Mouse (Mus musculus) skeletal muscle tissue, adult 2 months (tissue): Measurements from ENCODE around the gene Spem1.
"Not testable (repeated sequence)": the region's sequence is repeated elsewhere in the genome, so short reads cannot be mapped to it uniquely, and the experiment has no call there.

Experiments used
- DNase-seq: peaks from one replicate; pipeline ENCODE4 v3.0.0-alpha.2; 2012; ENCODE audit warnings: low read depth, low spot score

The Spem1 gene

DNA sequence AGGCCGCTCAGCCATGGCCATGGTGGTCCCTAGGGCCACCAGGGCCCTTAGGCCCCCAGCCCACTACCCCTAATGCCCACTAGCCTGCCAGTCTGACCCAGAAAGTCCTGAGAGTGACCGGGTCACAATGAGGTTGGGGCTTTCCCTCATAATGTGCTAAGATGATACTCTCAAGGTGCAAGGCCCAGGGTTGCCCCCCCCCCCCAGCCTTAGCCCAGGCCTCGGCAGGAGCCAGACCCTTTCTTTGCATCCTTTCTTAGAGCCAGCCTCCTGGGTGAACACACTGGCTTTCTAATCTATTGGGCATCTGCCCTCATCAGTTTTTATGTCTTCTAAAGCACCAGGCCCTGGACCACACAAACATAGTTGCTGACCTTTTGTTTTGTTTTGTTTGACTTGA lies at the start of gene Spem1:
Spem1 (minus strand) TSS at position 101 of the 400 bp plus-strand sequence.
- DNase-seq: no peak

DNA sequence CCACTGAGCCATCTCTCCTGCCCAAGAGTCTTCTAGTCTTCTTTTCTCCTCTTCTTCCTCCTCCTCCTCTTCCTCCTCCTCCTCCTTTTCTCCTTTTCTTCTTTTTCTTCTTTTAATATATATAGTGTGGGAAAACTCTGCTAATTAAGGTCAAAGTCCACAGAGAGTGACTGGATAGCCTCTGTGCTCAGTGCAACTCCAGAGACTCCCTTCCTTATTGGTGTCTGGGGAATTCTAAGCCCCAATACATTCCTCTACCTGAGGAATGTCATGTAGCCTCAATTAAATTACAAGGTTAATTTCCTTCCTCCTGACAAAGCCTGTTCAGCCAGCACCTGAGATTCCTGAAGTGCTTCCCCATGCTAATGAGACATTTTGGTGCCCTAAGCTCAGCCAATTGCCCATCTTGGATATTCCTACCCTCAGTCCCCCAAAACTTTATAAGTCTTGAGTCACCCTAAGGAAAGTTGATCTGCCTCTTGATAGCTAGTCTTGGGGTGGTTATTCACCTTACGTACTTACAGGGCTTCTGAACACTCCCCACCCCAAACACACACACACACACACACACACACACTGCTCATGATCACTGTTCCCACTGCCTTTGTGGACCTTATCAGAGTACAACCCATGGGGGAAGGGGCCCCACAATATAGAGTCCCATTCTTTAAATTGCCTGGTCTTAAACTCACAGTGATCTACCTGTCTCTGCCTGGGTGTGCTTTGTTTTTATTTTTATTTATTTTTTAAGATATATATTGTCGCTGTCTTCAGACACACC lies 48.5 kb upstream of the Spem1 start:
- no peak for DNase-seq

DNA sequence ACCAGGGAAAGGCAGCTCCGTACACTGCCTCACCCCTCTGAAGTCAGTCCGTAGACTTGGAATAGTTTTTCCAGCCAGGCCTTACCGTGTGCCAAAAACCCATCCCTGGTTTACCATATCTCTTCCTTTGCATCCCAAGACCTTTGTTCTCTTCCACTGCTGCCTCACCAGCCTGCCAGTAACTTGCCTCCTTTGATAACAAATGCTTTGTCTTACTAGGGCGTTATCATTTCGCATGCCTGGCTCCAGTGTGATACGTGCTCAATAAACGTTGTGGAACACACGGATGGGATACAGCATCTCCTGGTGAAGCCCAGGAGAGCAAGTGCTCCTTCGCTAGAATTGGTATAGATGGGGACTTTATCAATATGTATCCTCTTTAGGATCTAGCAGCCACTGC lies 45.4 kb upstream of the Spem1 start:
- no peak for DNase-seq

DNA sequence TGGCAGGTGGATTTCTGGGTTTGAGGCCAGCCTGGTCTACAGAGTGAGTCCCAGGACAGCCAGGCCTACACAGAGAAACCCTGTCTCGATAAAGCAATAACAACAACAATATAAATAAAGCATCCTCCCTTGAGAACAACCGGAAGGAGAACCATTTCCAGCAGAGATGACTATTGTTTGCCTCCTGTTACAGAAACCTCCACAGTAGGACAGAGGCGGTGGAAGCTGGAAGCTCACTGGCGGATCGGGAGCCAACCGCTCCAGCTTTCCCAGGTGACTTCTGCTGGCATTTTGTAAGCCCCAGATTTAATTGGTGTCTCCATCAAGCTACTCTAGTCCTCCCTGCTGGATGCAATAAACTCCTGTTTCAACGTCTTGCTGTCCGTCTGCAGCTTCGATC lies 43.6 kb upstream of the Spem1 start:
- no peak for DNase-seq

DNA sequence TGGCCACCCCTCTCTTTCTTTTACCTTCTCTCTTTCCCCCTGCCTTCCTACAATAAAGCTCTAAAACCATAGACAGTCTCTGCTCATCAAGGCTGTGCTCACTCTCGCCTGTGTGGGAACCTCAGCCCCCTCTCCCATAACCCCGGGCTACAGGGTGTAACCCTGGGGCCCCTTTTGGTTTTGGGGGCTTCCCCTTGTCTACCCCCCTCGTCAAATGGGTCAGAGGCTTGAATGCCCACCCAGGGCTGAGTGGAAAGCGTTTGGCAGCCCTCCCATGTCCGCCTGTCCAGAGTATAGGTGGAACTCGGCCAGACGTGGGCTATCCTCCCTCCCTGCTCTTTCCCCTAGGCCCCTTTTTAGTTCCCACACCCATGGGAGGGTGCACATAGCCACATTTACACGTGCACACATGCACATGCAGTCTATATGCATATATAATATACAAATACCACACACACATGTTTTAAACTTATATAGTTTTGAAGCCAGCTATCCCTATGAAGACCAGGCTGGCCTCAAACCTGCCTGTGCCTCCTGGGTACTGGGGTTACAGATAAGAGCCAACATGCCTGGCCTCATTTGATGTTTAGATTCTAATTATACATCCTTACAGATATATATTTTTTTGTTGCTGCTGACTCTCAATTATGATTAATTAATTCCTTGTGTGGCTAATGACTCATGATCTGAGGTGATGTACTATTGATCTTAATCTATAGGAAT lies 42.3 kb upstream of the Spem1 start:
- DNase-seq: no peak

DNA sequence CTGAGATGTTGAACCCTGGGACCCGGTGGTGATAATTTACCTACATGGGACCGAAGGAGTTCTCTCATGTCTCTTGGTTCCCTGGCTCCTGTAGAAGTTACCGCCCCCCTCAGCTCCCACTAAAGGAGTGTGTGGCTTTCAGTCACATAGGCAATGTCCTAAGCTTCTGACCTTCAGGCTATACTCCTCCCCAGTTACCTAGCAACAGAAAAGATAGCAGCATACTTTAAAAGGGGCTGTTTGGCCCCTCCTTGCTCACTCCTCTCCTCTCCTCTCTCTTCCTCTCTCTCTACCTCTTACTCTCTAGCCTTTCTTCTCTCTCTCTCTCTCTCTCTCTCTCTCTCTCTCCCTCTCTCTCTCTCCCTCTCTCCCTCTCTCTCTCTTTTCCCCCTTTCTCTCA lies 41.7 kb upstream of the Spem1 start:
- DNase-seq: not testable (repeated sequence)

DNA sequence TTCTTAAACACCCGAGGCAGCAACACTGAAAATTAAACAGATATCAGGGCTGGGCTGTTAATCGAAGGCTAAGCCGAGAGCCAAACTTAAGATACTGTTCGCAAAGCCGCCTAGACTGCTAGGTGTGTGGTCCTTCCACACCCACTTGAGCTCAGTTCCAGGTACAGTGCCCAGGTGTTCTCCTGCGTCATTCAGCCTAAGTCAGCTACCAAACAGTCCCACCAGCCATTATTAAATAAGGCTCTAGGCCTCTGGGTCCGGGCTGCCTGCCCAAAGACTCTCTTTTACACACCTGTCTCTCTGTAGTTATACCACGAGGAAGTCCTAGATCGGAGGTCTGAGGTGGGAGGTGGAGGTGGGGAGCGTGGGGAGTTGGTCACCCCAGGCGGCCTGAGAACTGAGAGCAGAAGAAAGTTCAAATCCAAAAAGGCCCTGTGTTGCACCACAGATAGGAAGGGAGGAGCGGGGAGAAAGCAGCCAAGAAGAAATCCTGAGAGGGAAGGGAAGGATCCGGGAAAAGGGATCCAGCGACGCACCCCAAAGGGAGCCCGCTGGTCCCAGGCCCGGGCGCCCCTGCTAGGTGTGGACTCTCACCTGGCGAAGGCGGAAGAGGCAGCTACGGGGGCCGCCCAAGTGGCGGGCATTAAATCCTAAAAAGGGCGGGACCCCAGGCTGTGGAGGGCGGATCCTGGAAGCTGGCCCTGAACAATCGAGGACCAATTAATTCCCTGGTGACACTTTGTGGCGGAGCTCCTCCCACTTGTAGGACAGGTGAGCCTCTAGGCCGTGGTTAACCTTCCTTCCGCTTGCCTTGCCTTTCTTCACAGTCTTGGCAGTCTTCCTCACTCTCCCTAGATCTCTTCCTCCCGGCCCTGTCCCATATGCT lies 36.4 kb upstream of the Spem1 start, which contains the start of gene Tnk1:
Tnk1 (minus strand) TSS at position 618 of the 886 bp plus-strand sequence.
- no peak for DNase-seq

DNA sequence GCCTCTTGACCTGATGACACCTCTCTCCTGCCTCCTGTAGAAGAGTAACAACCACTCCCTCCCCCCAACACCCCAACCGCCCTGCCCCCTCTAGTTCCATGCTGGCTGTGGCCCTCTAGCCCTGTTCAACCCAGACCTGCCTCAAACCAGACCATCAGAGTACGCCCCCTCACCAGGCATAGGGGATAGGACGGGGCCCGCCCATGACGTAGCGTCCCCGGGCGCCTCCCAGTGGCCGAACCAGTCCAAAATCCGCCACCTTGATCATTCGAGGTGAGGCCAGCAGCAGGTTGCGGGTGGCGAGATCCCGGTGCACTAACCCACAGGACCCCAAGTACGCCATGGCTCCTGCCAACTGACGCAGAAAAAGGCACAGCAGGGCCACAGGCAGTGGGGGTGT lies 33.4 kb upstream of the Spem1 start:
- DNase-seq: no peak

DNA sequence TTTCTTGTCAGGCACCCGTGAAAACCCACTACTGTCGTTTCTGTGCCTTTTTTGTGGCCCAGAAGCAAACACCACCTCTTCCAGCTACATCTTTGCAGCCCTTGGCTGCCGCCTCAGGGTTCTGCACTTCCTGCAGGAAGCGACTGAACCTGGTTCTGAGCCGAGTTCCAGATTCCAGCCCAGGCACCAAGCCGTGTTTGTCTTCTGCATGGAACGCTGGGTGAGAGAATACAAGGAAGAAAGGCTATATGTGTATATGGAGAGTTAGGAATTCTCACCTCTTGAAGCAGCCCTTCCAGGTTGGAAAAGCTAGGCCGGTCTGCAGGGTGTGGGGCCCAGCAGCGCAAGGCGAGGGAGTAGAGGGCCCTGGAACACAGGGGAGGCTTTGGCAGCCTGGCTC lies 32.7 kb upstream of the Spem1 start:
- no peak for DNase-seq

DNA sequence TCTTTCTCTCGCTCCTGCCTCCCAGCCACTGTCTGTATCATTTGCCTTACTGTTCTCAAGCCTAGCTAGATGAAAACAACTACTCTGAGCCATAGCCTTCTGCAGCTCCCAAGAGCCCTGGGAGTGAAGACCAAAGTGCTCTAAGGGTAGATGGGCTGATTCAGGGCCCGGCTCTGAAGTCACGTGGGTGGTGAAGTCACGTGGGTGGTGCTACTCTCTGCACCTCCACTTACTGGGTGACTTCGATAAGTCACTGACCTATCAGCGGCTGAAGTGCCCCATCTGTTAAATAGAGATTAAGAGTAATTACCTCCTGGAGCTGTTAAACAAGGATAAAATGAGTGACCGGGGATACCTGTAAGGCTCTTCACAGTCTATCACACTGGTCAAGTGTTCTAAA lies 32.0 kb upstream of the Spem1 start:
- DNase-seq: no peak

DNA sequence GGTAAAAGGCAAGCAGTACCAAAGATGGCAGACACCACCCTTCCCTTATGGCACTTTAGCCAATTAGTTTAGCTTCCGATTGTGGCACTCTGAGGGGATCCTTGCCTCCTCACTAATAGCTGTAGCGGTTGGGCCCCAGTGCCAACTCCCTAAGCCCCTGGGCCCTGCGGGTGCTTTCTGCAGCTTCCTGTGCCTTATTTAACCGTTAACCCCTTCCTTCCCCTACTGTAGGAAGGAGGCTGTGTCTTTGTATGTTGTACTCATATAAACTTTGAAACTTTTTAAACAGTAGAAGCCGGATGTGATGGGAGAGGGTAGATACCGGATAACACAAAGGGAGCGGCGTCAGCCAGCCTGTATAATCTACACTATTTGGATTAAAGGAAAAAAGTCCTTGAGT lies 28.8 kb upstream of the Spem1 start:
- DNase-seq: no peak

DNA sequence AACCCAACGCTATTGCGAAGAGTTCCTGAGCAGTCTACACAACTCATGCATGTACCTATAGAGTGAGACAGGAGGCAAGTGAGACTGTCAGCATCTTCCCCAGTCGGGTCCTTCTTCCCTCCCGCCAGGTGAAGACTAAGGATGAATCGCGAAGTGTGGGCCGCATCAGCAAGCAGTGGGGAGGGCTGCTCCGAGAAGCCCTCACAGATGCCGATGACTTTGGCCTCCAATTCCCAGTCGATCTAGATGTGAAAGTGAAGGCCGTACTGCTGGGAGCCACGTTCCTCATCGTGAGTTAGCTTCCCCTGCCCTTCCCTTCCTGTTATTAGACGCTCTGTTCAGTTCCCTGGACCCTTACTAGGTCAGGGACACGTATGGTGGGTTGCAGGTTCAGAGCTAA lies 27.9 kb upstream of the Spem1 start:
- no peak for DNase-seq

DNA sequence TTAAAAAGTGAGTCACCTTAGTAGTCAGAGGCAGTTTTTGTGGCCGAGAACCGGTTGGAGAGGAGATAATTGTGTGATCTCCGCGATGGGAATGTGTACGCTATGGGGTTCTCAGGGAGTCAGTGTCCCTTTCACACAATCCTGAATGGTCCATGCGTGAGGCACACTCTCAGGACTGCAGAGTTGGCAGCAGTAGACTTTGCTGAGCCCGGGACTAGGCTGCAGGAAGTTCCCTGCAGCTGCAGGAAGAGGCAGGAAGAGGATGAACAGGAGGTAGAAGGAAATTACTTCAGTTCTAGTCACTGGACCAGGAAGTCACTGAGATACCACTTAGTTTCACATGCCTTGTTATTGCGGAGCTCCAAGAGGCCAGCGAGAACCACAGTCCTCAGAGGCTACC lies 27.1 kb upstream of the Spem1 start:
- DNase-seq: no peak

DNA sequence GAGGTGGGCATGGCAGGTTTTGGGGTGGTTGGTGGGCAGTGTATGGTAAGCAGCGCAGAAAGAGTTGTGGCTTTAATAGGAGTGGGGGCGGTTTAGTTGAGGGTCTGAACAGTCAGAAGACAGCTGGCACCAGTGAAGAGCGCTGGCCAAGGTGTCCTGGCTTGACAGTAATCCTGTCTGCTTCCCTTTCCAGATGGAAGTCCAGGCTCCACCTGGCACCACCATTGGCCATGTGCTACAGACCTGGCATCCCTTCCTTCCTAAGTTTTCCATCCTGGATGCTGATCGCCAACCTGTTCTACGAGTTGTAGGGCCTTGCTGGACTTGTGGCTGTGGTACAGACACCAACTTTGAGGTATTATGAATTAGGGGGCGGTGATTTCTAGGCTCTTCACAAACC lies 26.0 kb upstream of the Spem1 start:
- no peak for DNase-seq

DNA sequence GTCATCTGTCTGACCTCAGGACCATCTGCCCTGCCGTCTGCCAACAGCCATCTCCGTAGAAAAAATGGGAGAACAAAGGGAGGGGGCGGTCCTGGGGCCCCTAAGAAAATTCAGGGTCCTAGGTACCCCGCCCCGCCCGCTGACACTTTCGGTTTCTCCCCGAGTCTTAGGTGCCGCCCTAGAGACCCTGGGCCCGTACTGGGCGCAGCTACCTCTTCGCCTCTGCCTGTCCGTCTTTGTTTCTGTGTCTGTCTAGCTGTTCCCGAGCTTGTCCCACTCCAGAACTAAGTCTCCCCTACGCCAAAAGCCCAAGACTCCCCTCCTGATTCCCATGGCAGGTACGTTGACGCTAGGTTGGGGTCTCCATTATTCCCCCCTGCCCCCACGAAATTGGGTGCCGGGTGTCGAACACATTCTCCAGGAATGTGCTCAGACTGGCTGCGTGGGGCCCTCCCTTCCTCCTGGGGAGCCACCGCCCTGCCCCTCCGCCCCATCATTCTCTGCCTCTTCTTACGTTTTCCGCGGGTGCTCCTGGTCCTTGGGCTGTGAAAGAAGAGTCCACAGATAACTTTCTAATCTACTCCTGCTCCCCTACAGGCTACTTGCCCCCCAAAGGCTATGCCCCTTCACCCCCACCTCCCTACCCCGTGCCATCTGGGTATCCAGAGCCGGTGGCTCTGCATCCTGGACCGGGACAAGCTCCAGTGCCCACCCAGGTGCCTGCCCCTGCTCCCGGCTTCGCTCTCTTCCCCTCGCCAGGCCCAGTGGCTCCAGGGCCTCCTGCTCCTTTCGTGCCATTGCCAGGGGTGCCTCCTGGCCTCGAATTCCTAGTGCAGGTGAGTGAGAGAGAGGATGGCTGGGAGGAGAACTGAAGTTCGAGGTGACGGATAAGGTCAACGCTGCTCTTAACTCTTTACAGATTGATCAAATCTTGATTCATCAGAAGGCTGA lies 25.0 kb upstream of the Spem1 start:
- DNase-seq: no peak

DNA sequence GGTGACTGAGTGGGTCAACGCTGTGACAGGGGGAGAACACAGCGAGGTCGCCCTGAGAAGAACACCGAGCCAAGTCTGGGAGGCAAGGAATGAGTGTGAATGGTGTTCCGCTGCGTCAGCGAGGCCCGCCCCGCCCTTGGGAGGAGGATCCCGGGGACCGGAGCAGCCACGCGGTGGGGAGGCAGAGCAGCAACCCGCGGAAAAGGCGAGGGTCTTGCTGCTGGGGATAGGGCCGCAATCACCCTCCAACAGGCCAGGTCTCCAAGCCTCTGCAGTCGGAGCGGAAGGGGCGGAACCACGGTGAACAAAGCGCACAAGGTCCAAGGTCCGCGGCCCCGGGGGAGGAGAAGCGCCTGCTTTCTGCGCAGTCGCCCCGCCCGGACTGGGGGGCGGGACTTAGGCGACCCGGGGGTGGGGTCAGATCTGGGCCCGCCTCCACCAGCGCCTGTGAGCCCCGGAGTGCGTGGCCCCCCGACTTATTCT lies 24.3 kb upstream of the Spem1 start, which contains the start of gene Plscr3:
Plscr3 (plus strand) TSS at position 179 of the 483 bp plus-strand sequence.
- peak; percentile 79 for DNase-seq

DNA sequence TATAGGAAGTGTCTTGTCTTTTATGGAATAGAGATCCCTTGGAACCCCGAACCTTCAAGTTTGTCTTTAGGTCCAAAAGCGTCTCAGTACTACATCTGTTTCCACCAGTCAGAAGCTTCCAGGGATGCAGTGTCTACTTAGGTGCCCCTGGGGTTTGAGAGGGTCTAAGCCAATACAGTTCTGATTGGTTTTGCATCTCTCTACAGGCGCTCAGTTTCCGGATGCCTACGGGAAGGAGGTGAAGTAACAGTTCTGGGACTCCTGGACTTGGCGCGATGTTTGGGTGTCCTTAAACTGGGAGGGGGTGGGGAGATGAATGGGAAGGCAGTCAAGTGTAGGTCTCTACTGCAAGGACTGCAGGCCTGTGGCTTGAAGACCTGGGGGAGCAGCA lies 16.7 kb upstream of the Spem1 start:
- DNase-seq: no peak

DNA sequence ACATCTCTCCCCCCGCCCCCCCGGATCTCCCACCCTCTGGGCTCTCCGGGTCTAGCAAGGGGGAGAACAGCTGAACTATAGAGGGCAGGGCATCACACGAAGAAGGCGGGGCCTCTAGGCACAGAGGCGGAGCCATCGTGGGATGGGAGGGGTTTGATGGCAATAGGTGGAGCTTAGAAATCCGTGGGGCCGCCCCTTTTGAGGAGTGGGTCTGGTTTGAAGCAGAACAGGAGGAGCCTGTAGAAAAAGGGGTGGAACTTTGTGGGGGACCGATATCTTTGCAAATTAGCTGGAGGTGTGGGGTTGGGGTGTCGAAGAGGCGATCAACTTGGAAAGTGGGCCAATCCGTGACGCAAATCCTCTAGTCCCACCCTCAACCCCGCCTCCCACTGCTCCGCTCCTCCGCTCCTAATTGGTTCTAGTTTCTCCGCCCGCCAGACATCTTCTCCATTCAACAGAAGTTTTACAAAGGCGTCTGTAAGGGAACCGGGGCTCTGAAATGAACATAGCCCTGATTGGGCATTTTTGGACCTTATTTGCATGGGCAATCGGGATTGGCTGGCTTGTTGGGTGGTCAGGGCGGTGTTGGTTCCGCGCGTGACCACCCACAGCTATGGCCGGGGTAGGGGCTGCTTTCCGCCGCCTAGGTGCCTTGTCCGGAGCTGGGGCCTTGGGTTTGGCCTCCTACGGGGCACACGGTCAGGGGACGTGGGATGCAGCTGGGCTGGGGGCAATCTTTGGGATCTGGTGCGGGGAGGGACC lies 16.2 kb upstream of the Spem1 start, which contains the start of gene Tmem256:
Tmem256 (plus strand) TSS at position 563 of the 762 bp plus-strand sequence.
- DNase-seq: peak; percentile 97

DNA sequence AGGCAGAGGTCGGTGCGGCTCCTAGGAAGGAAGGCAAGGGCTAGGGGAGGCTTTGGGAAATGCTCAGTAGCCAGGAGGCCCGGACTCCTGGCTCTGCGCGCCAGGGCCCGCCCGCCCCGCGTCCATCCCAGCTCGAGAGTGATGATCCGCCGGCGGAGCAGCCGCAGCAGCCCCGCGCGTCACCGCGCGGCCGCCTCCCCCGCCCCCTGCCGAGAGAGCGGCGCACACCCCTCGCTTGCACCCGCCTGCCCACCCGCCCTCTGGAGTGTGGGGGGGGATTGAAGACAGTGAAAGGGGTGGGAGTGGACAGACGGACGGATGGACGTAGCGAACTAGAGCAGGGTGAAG lies 15.6 kb upstream of the Spem1 start, which contains the start of gene Nlgn2:
Nlgn2 (minus strand) TSS at position 181 of the 348 bp plus-strand sequence.
- no peak for DNase-seq
